Mouse (Mus musculus): ENCODE measurements around the gene Srsf6.
"Not testable (repeated sequence)": the region's sequence is repeated elsewhere in the genome, so short reads cannot be mapped to it uniquely, and the experiment has no call there.

Gene Srsf6

GRCm38 (mm10) chr2:162931123-162931673 lies at the start of gene Srsf6:
Gene Srsf6, plus strand, starts transcription at chr2:162931528.
- peak; percentile 83 to 85 for DNase-seq (ENCODE audit: low spot score in 2 of 2)

GRCm38 (mm10) chr2:162884101-162884500 lies 47.2 kb upstream of the Srsf6 start:
- DNase-seq (ENCODE audit: low spot score in 2 of 2), result no peak

GRCm38 (mm10) chr2:162887121-162887520 lies 44.2 kb upstream of the Srsf6 start:
- DNase-seq (ENCODE audit: low spot score in 2 of 2), result no peak

GRCm38 (mm10) chr2:162888677-162889076 lies 42.7 kb upstream of the Srsf6 start:
- no peak for DNase-seq (ENCODE audit: low spot score in 2 of 2)

- DNase-seq (ENCODE audit: low spot score in 2 of 2), result no peak
Observed at GRCm38 (mm10) chr2:162889191-162889590, 42.1 kb upstream of the Srsf6 start.

GRCm38 (mm10) chr2:162889731-162890130 lies 41.6 kb upstream of the Srsf6 start:
- no peak for DNase-seq (ENCODE audit: low spot score in 2 of 2)

GRCm38 (mm10) chr2:162892979-162893378 lies 38.3 kb upstream of the Srsf6 start:
- not testable (repeated sequence) for DNase-seq (ENCODE audit: low spot score in 2 of 2)

GRCm38 (mm10) chr2:162899256-162899655 lies 32.1 kb upstream of the Srsf6 start:
- not testable (repeated sequence) for DNase-seq (ENCODE audit: low spot score in 2 of 2)

GRCm38 (mm10) chr2:162899880-162900589 lies 31.3 kb upstream of the Srsf6 start:
- no peak for DNase-seq (ENCODE audit: low spot score in 2 of 2)

- DNase-seq (ENCODE audit: low spot score in 2 of 2), result no peak
Observed at GRCm38 (mm10) chr2:162900590-162900916, 30.8 kb upstream of the Srsf6 start.

GRCm38 (mm10) chr2:162905902-162906301 lies 25.4 kb upstream of the Srsf6 start:
- no peak for DNase-seq (ENCODE audit: low spot score in 2 of 2)

- no peak for DNase-seq (ENCODE audit: low spot score in 2 of 2)
Observed at GRCm38 (mm10) chr2:162908052-162908491, 23.3 kb upstream of the Srsf6 start.

GRCm38 (mm10) chr2:162914040-162914439 lies 17.3 kb upstream of the Srsf6 start:
- DNase-seq (ENCODE audit: low spot score in 2 of 2), result no peak

GRCm38 (mm10) chr2:162914519-162914918 lies 16.8 kb upstream of the Srsf6 start:
- DNase-seq (ENCODE audit: low spot score in 2 of 2), result no peak

GRCm38 (mm10) chr2:162919926-162920325 lies 11.4 kb upstream of the Srsf6 start:
- DNase-seq (ENCODE audit: low spot score in 2 of 2), result no peak

- peak in 1 of 2 experiments; percentile 44 for DNase-seq (ENCODE audit: low spot score in 2 of 2)
Observed at GRCm38 (mm10) chr2:162922183-162922582, 9.1 kb upstream of the Srsf6 start.

- no peak for DNase-seq (ENCODE audit: low spot score in 2 of 2)
Observed at GRCm38 (mm10) chr2:162922834-162923233, 8.5 kb upstream of the Srsf6 start.

GRCm38 (mm10) chr2:162924126-162924525 lies 7.2 kb upstream of the Srsf6 start:
- DNase-seq (ENCODE audit: low spot score in 2 of 2), result no peak

GRCm38 (mm10) chr2:162927918-162928585 lies 3.3 kb upstream of the Srsf6 start:
- DNase-seq (ENCODE audit: low spot score in 2 of 2), result no peak

GRCm38 (mm10) chr2:162929704-162930103 lies 1.6 kb upstream of the Srsf6 start:
- DNase-seq (ENCODE audit: low spot score in 2 of 2), result no peak

- DNase-seq (ENCODE audit: low spot score in 2 of 2), result no peak
Observed at GRCm38 (mm10) chr2:162930516-162931122, 709 bp upstream of the Srsf6 start.

All from urinary bladder, postnatal 36 days (tissue).